Mouse (Mus musculus) heart, embryonic 13.5 days (tissue): ENCODE measurements around the gene 1700011M02Rik. TPM values are rescaled to one million over a fixed set of nuclear protein-coding genes. Genes with fewer than 3 reads are reported as not detected.

Experiments used
- polyA plus RNA-seq: library from polyadenylated mRNA; unstranded; fragments of >200 nt; fragmentation: Nextera tagmentation; extraction: Ambion mirVana; gene quantifications from 2 replicates; pipeline ENCODE4 v1.2.1, GENCODE M21; 2015

Gene 1700011M02Rik
- polyA plus RNA-seq, 1 experiment from 2014 or later, result not detected

Other genes starting within 250 kb of the 1700011M02Rik start
- not detected in 2 replicates for gene Gm3880, start 221.9 kb upstream of the 1700011M02Rik start, polyA plus RNA-seq
- gene Gm9112, start 201.3 kb upstream of the 1700011M02Rik start, polyA plus RNA-seq, result not detected in 2 replicates
- not detected in 2 replicates for gene Dmrtc1b, start 201.0 kb upstream of the 1700011M02Rik start, polyA plus RNA-seq
- not detected in 2 replicates for gene Dmrtc1c1, start 105.9 kb upstream of the 1700011M02Rik start, polyA plus RNA-seq
- not detected in 2 replicates for gene Dmrtc1c2, start 54.3 kb upstream of the 1700011M02Rik start, polyA plus RNA-seq
- not detected in 2 replicates for gene 1700031F05Rik, start 40.9 kb upstream of the 1700011M02Rik start, polyA plus RNA-seq
- gene Dmrtc1a, start 218 bp upstream of the 1700011M02Rik start, polyA plus RNA-seq, result 0.27 and 0.43 TPM in 2 replicates
- not detected in 2 replicates for gene 1700018G05Rik, start 19.5 kb downstream of the 1700011M02Rik start, polyA plus RNA-seq